Mouse (Mus musculus): ENCODE results near the gene Rfx4.

DNA sequence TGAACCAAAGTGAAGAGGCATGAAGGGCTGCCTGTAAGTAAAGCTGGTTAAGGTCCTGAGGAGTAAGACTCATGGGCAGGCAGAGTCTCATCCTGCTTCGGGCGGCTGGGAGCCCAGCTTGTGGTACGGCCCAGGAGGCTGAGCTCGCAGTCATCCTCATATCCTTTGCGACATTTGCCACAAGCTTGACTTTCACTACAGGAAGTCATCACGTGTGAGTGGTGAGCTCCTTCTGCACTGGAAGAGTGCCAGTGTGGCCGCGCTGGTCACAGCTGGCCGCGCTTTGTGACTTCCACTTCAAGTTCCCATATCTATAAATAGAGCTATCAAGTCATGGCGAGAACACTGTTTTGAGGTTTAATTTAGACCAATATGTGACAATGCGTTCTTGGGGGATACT is 18.7 kb downstream of the Rfx4 start:
- TF ChIP-seq POLR2A (IDR thresholded peaks at IDR 0.05; ENCODE audit: extremely low read depth, insufficient read depth, low read length) (no peak), CTCF (IDR thresholded peaks at IDR 0.05; ENCODE audit: low read depth, low read length) (no peak)

Measured in liver, adult 2 months (tissue).